Comparison of ENCODE assay signal across 9 mouse cellular contexts in genomic region chr10:102451756-102452155, GRCm38 (mm10). TPM values are rescaled to one million over a fixed set of nuclear protein-coding genes. Genes with fewer than 3 reads are reported as not detected.
A peak's percentile ranks its signal among the peaks of the same experiment; 100 is the strongest.
DNase-seq lines count a peak whose midpoint lies in the region; ATAC-seq and TF ChIP-seq lines count a peak whose summit lies in the region.
"Had no signal": no experiment of that assay in that cellular context is flagged by ENCODE, and none has a peak within 500 bp of the region (broad histone marks: within the 10 kb centered on the region; RNA-seq: fewer than 3 reads in every experiment).

No protein-coding gene starts in this region.

- ATAC-seq in embryonic facial prominence, embryonic 14.5 days (ENCODE audit: low read depth): no peak
- peak; percentile 59; the same call in 1 of the 2 replicates for ATAC-seq in hindbrain, postnatal 0 days
- peak; percentile 52; the same call in 1 of the 2 replicates for ATAC-seq in limb, embryonic 12.5 days (ENCODE audit: insufficient number of reproducible peaks, insufficient read depth, low FRiP score, low TSS enrichment, low read depth)
- ATAC-seq in neural tube, embryonic 14.5 days (ENCODE audit: low read depth): 0 out of 2 replicates have a peak, but pooled peaks have one; percentile 56

- no peak overlapping the region for H3K27ac ChIP-seq in embryonic facial prominence, embryonic 14.5 days (replicated peaks; ENCODE audit: low read depth, low read length)
- no peak overlapping the region for H3K27ac ChIP-seq in hindbrain, postnatal 0 days
- no peak overlapping the region for H3K27ac ChIP-seq in limb, embryonic 12.5 days
- H3K27ac ChIP-seq in neural tube, embryonic 14.5 days (ENCODE audit: low read depth, low read length): no peak overlapping the region
- H3K27ac ChIP-seq: heart, embryonic 15.5 days had no signal

- H3K27me3 ChIP-seq in embryonic facial prominence, embryonic 14.5 days (replicated peaks; ENCODE audit: control insufficient read depth, insufficient read depth, low read length): no peaks in the 10 kb centered on the region
- H3K27me3 ChIP-seq in hindbrain, postnatal 0 days (ENCODE audit: insufficient read depth, low read length): no peaks in the 10 kb centered on the region
- no peaks in the 10 kb centered on the region for H3K27me3 ChIP-seq in limb, embryonic 12.5 days
- H3K27me3 ChIP-seq in neural tube, embryonic 14.5 days (ENCODE audit: control insufficient read depth, insufficient read depth, low read length): no peaks in the 10 kb centered on the region
- H3K27me3 ChIP-seq: heart, embryonic 15.5 days had no signal

- DNase-seq in right cerebral cortex, adult 2 months (ENCODE audit: low spot score in 2 of 2): peak; percentile 40 to 53
- DNase-seq in right cerebral cortex, postnatal 25 days: no peak
- peak; percentile 69 for DNase-seq in ZHBTc4 (ENCODE audit: low read depth, low spot score)
- peak; percentile 50 for DNase-seq in embryonic facial prominence, embryonic 14.5 days (ENCODE audit: low spot score)
- DNase-seq in hindbrain, postnatal 0 days (ENCODE audit: low spot score): peak; percentile 83
- no peak for DNase-seq in gastrocnemius, postnatal 36 days

- TF ChIP-seq CTCF in hindbrain, postnatal 0 days (IDR thresholded peaks at IDR 0.05; ENCODE audit: low read depth): peak; percentile 88

- intact Hi-C loops in gastrocnemius, postnatal 36 days (cut with DNase I): loop anchor here (10.0 kb wide), 1 partner anchor 383 kb away; no protein-coding TSS in a partner anchor

- no peak overlapping the region for H3K4me3 ChIP-seq in embryonic facial prominence, embryonic 14.5 days (ENCODE audit: low read depth, low read length)
- H3K4me3 ChIP-seq in hindbrain, postnatal 0 days (ENCODE audit: low read length): no peak overlapping the region
- H3K4me3 ChIP-seq in limb, embryonic 12.5 days (replicated peaks): no peak overlapping the region
- H3K4me3 ChIP-seq in neural tube, embryonic 14.5 days (ENCODE audit: low read depth, low read length): no peak overlapping the region
- H3K4me3 ChIP-seq: heart, embryonic 15.5 days had no signal

- H3K4me2 ChIP-seq in embryonic facial prominence, embryonic 14.5 days (ENCODE audit: low read depth, low read length): no peak overlapping the region
- H3K4me2 ChIP-seq in hindbrain, postnatal 0 days (ENCODE audit: low read depth, low read length): no peak overlapping the region
- no peak overlapping the region for H3K4me2 ChIP-seq in limb, embryonic 12.5 days
- H3K4me2 ChIP-seq in neural tube, embryonic 14.5 days (ENCODE audit: low read depth, low read length): no peak overlapping the region
- H3K4me2 ChIP-seq: heart, embryonic 15.5 days had no signal

- H3K36me3 ChIP-seq in embryonic facial prominence, embryonic 14.5 days (ENCODE audit: control insufficient read depth, insufficient read depth, low read length): no peaks in the 10 kb centered on the region
- H3K36me3 ChIP-seq in hindbrain, postnatal 0 days (ENCODE audit: insufficient read depth, low read length): no peaks in the 10 kb centered on the region
- H3K36me3 ChIP-seq in limb, embryonic 12.5 days: no peaks in the 10 kb centered on the region
- no peaks in the 10 kb centered on the region for H3K36me3 ChIP-seq in neural tube, embryonic 14.5 days (ENCODE audit: control insufficient read depth, insufficient read depth, low read length)
- H3K36me3 ChIP-seq: heart, embryonic 15.5 days had no signal

- no peak overlapping the region for H3K9ac ChIP-seq in embryonic facial prominence, embryonic 14.5 days (ENCODE audit: low read depth, low read length)
- no peak overlapping the region for H3K9ac ChIP-seq in hindbrain, postnatal 0 days (replicated peaks; ENCODE audit: low read length)
- no peak overlapping the region for H3K9ac ChIP-seq in limb, embryonic 12.5 days (replicated peaks)
- no peak overlapping the region for H3K9ac ChIP-seq in neural tube, embryonic 14.5 days (replicated peaks; ENCODE audit: low read depth, low read length)
- H3K9ac ChIP-seq: heart, embryonic 15.5 days had no signal

- H3K9me3 ChIP-seq in embryonic facial prominence, embryonic 14.5 days (ENCODE audit: control insufficient read depth, low read length): no peaks in the 10 kb centered on the region
- H3K9me3 ChIP-seq in hindbrain, postnatal 0 days (ENCODE audit: low read length): no peaks in the 10 kb centered on the region
- H3K9me3 ChIP-seq in limb, embryonic 12.5 days: no peaks in the 10 kb centered on the region
- no peaks in the 10 kb centered on the region for H3K9me3 ChIP-seq in neural tube, embryonic 14.5 days (ENCODE audit: control insufficient read depth, low read length)
- H3K9me3 ChIP-seq: heart, embryonic 15.5 days had no signal

- 10% methylated on average over 7 of the region's 7 CpGs for WGBS in embryonic facial prominence, embryonic 14.5 days
- 11% methylated on average over 7 of the region's 7 CpGs for WGBS in hindbrain, postnatal 0 days
- 13% methylated on average over 7 of the region's 7 CpGs for WGBS in limb, embryonic 12.5 days
- 11% methylated on average over 7 of the region's 7 CpGs for WGBS in neural tube, embryonic 14.5 days

- H3K4me1 ChIP-seq in embryonic facial prominence, embryonic 14.5 days (ENCODE audit: control insufficient read depth, insufficient read depth, low read length): no peaks in the 10 kb centered on the region
- H3K4me1 ChIP-seq in hindbrain, postnatal 0 days (ENCODE audit: insufficient read depth, low read length): no peaks in the 10 kb centered on the region
- H3K4me1 ChIP-seq in limb, embryonic 12.5 days (replicated peaks): no peaks in the 10 kb centered on the region
- H3K4me1 ChIP-seq in neural tube, embryonic 14.5 days (ENCODE audit: control insufficient read depth, insufficient read depth, low read length): no peaks in the 10 kb centered on the region
- H3K4me1 ChIP-seq: heart, embryonic 15.5 days had no signal

RNA-seq across cellular contexts. Expression of gene Nts, which starts 38.5 kb away (rescaled TPM):
- polyA plus RNA-seq in embryonic facial prominence, embryonic 14.5 days (2014; fragmentation: Nextera tagmentation; extraction: Ambion mirVana): 3.6 and 4.7 TPM in 2 replicates
- 10.1 and 17.8 TPM in 2 replicates for total RNA-seq in hindbrain, postnatal 0 days (2014; rRNA removed)
- polyA plus RNA-seq in hindbrain, postnatal 0 days (2015; fragmentation: Nextera tagmentation; extraction: Ambion mirVana): 22.4 and 23.4 TPM in 2 replicates
- 0.44 and 0.51 TPM in 2 replicates for polyA plus RNA-seq in limb, embryonic 12.5 days (2016; fragmentation: Nextera tagmentation; extraction: Ambion mirVana)
- 6.3 and 8.1 TPM in 2 replicates for polyA plus RNA-seq in neural tube, embryonic 14.5 days (2014; fragmentation: Nextera tagmentation; extraction: Ambion mirVana)
- total RNA-seq in gastrocnemius, postnatal 36 days (2021): not detected

Comparison
In these comparisons a context has a peak if more than half of its experiments do, and no peak if none do; other contexts are left out.
1. DNase-seq: peak in right cerebral cortex, adult 2 months (2 of 2), ZHBTc4 (single experiment), embryonic facial prominence, embryonic 14.5 days (single experiment) and hindbrain, postnatal 0 days (single experiment); none in right cerebral cortex, postnatal 25 days (single experiment) and gastrocnemius, postnatal 36 days (0 of 2).